Mouse (Mus musculus): ENCODE measurements around the gene Adcy4.
A peak's percentile ranks its signal among the peaks of the same experiment; 100 is the strongest.

The Adcy4 gene

GRCm38 (mm10) chr14:55758363-55758784 is 25.5 kb downstream of the Adcy4 start, which contains the start of gene Cideb:
TSS of gene Cideb (minus strand) at chr14:55758458.
- peak; percentile 79 for DNase-seq (ENCODE audit: low read depth, low spot score)

- no peak for DNase-seq (ENCODE audit: low read depth, low spot score)
These were observed 26.3 kb downstream of the Adcy4 start for GRCm38 (mm10) chr14:55757566-55757965.

DNA sequence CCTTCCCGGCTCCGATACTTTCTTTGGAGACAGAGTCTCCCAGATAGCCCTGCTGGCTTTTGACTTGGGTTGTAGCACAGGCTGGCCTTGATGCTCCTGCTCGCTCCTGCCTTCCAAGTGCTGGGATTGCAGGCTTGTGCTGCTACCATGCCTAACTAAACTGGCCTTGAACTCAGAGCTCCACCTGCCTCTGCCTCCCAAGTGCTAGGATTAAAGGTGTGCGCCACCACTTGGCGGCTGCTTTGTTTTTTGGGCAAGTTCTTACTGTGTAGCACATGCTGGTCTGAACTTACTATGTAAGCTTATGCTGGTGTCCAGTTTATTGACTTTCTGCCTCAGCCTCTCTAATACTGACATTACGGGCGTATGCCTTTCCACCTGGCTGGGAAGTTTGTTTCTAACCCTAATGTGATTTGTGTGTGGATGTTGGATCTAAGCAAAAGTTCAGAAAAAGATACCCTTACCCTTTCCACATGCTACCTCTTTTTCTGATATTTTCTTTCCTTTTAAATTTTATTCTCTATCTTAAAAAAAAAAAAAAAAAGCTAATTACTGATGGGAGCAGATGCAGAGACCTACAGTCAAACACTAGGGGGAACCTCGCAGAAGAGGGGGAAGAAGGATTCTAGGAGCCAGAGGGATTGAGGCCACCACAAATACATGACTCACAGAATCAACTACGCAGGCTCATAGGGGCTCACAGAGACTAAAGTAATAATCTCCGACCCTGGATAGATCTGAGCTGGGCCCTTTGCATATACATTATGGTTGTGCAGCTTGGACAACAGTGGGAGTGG is 36.6 kb downstream of the Adcy4 start:
- peak; percentile 40 for DNase-seq (ENCODE audit: low read depth, low spot score)

DNA sequence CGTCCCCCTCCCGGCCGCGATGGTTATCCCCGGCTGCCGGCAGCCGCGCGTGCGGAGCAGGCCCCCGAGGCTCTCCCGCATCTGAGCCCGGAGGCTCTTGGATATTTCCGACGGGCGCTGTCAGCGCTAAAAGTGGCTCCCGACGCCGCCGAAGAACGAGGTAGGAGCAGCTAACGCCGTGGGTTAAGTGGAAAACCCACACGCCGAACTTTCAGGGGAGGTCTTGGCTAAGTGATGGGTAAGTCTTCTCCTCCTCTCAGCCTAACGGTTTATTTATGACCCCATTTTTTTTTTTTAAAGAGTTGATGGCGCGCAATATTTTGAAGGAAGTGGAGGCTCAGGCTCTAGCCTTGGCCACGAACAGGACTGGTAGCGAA is 38.0 kb downstream of the Adcy4 start:
- no peak for DNase-seq (ENCODE audit: low read depth, low spot score)

- peak; percentile 90 for DNase-seq (ENCODE audit: low read depth, low spot score)
These were observed 38.6 kb downstream of the Adcy4 start, which contains the start of the genes Dhrs1 and Nop9 for GRCm38 (mm10) chr14:55745180-55745860. TSS of gene Dhrs1 (minus strand) at chr14:55745690. TSS of gene Nop9 (plus strand) at chr14:55745693.

DNA sequence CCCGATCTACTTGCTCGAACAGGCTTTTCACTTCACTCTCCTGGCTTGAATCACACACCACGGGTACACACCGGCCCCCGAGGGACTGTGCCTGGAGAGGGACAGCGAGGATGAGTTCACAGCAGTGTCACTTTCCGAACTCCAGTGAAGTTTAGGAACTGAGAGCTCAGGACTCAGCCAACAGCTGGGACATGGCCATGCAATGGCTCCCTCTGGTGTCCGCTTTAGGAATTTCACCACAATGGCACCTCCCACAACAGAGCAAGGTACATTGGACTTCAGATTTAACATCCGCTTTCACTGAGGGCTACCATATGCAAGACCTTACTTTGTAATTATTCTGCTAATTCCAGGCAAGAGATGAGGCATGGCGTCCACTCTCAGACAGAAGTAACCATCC is 40.2 kb downstream of the Adcy4 start:
- DNase-seq (ENCODE audit: low read depth, low spot score), result peak; percentile 82

- DNase-seq (ENCODE audit: low read depth, low spot score), result no peak
These were observed 46.7 kb downstream of the Adcy4 start for GRCm38 (mm10) chr14:55737086-55737687.

DNA sequence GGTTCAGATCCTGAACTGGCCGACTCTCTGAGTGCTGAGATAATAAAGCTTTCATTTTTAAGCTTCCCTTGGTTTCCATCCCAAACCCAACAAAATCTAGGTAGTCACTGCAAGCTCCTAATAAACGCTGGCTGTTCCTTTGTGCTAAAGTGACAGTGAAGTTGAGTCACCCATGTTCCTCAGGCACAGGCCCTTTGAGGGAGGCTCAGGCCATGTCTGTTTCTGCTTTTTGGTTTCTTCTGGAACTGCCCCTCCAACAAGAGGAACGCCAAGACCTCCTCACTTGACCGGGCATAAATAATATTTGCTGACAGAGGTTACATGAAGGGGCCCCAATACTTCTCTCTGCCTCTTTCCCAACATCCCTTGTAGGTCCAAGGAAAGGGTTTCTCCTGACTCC is 48.1 kb downstream of the Adcy4 start:
- no peak for DNase-seq (ENCODE audit: low read depth, low spot score)

- no peak for DNase-seq (ENCODE audit: low read depth, low spot score)
These were observed 48.6 kb downstream of the Adcy4 start for GRCm38 (mm10) chr14:55735334-55735733.

DNA sequence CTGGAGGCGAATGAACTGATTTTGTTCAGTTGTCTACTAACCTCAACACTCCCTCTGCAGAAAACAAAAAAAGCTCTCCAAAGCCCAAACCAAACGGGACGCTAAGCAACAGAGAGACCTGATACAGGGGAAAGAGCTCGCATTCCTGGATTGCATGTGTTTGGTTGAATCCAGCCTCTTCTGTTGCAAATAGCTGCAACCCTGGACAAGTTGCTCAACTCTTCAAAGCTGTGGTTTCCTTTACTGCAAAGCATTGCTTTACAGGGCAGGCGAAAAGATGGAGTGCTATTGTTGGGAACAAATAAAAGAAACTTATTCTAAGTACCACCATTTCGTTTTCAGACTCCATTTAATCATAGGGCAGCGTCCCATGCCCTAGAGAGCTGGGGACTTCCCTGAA is 49.0 kb downstream of the Adcy4 start:
- no peak for DNase-seq (ENCODE audit: low read depth, low spot score)

- no peak for DNase-seq (ENCODE audit: low read depth, low spot score)
These were observed 50.0 kb downstream of the Adcy4 start for GRCm38 (mm10) chr14:55733889-55734288.

- DNase-seq (ENCODE audit: low read depth, low spot score), result no peak
These were observed 53.3 kb downstream of the Adcy4 start for GRCm38 (mm10) chr14:55730531-55731032.

DNA sequence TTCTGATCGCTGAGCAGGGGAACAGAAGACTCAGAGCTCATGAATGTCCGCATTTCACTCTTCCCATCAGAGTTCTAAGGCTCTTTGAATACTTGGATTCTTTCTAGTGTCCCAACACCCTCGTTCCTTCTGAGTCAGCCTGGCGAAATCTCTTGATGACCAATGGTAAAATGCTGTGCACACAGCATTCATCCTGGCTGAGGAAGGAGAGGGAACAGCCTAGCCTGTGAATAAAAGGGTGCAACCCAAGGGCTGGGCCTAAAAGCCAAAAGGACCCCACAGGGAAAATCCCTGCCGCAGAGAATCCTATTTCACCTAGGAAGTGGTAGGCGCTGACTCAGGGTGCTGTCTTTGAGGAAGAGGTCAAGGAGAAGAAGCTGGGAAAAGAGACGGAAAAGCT is 53.8 kb downstream of the Adcy4 start:
- no peak for DNase-seq (ENCODE audit: low read depth, low spot score)

DNA sequence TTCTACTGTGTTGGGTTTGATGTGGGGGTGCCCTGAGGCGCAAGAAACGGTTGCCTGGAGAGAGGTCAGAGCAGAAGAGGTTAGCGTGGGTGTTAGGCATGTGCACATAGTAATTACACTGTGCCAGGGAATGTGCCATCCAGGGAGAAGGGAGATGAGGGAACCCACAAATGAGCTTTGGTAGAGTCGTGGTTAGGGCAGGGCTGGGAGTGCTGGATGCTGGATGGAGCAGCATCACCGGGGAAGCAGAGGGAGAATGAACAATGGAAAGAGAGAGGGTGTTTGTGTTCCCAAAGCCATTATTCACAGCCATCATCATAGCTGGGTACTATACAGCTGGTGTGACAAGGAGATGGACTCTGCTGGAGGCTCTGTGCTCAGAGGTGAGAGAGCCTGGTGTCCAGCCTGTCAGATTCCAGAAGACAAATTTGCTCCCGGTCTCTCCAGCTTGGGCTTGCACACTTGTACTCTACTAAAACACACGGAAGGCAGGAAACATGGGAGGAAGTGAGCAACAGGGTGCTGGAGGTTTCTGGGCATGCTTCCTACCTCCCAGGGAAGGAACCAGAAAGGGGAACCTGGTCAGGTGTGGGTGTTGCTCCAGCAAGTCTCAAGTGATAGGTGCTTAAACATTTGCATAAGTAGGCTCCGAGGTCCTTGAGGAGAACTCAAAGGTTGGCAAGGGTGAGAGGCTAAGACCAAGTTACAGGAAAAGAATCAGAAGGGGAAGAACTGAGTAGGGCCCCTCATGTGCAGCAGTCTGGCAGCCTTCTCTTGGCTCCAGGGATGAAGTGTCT is 55.8 kb downstream of the Adcy4 start:
- no peak for DNase-seq (ENCODE audit: low read depth, low spot score)

GRCm38 (mm10) chr14:55726261-55726660 is 57.6 kb downstream of the Adcy4 start:
- no peak for DNase-seq (ENCODE audit: low read depth, low spot score)

DNA sequence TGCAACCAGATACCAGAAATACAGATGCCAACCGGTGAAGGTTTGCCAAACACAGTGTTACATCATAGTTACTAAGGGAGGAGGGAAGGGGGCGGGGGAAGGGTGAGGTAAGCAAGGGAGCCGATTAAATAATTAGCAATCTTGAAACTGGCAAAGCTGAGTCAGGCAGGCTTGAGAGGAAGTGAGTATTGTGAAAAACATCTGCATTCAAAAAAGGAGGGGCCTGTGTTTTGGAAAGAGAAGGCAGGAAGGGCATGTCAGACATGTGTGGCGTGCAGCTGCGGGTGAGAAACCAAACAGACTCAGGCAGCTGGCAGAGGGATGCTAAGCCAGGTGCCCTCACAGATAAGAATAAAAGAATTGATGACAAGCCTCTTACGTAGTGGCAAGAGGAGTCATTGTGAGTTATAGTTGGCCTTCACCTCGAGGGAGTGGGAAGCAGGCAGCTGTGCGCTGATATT is 59.5 kb downstream of the Adcy4 start:
- DNase-seq (ENCODE audit: low read depth, low spot score), result no peak

DNA sequence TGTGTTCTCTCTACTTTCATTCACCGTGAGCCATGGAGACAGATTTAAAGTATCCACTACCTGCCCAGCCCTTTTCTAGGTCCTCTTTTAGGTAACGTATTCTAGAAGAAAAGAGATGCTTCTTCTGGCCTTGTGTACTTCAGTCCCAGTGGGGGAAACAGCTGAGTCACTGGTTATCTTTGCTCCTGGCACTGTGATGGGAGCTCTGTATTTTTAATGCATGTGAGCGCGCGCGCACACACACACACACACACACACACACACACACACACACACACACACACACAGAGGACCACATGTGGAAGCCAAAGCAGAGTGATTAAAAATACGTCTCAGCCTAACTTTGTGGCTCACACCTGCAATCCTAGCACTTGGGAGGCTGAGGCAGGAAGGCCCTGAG is 60.5 kb downstream of the Adcy4 start:
- no peak for DNase-seq (ENCODE audit: low read depth, low spot score)

GRCm38 (mm10) chr14:55722438-55722945 is 61.4 kb downstream of the Adcy4 start:
- DNase-seq (ENCODE audit: low read depth, low spot score), result no peak

GRCm38 (mm10) chr14:55721700-55722437 is 62.0 kb downstream of the Adcy4 start, which contains the start of gene Rabggta:
TSS of gene Rabggta (minus strand) at chr14:55722263.
- DNase-seq (ENCODE audit: low read depth, low spot score), result peak; percentile 97

DNA sequence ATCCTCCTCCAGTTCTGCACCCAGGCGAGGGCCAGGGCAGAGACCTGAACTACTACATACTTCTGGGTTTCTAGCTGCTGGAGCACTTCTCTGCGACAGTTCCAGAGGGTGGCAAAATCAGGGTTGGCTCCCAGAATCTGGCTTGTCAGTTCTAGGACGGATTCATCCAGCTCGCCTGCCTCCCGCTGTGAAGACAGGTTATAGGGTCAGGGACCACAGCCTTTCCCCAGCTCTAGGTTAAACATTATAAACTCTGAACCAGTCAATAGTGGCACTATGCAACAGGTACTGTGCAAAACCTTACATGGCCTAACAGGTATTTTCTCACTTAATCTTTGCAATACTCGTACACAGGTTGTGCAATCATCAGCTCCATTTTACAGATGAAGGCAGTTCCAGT is 62.8 kb downstream of the Adcy4 start:
- DNase-seq (ENCODE audit: low read depth, low spot score), result no peak

Data from R1 (cell line).